26 mouse cellular contexts compared by ENCODE assay signal in genomic region chr8:46849458-46849857, GRCm38 (mm10).
A peak's percentile ranks its signal among the peaks of the same experiment; 100 is the strongest.
DNase-seq lines count a peak whose midpoint lies in the region; ATAC-seq and TF ChIP-seq lines count a peak whose summit lies in the region.
"Had no signal": no experiment of that assay in that cellular context is flagged by ENCODE, and none has a peak within 500 bp of the region (broad histone marks: within the 10 kb centered on the region; RNA-seq: fewer than 3 reads in every experiment).

No protein-coding gene starts in this region.

- no peak overlapping the region for H3K4me2 ChIP-seq in liver, postnatal 0 days (ENCODE audit: low read depth, low read length)
- H3K4me2 ChIP-seq in liver, embryonic 12.5 days = no peak overlapping the region
- no peak overlapping the region for H3K4me2 ChIP-seq in stomach, embryonic 15.5 days
- H3K4me2 ChIP-seq in stomach, postnatal 0 days (replicated peaks; ENCODE audit: low read depth) = no peak overlapping the region
- H3K4me2 ChIP-seq in intestine, embryonic 15.5 days (replicated peaks) = no peak overlapping the region
- no peak overlapping the region for H3K4me2 ChIP-seq in stomach, embryonic 16.5 days (ENCODE audit: low read depth, low read length)
- no peak overlapping the region for H3K4me2 ChIP-seq in hindbrain, embryonic 16.5 days (ENCODE audit: low read length)
- no peak overlapping the region for H3K4me2 ChIP-seq in forebrain, embryonic 14.5 days (ENCODE audit: low read length)
- H3K4me2 ChIP-seq: embryonic facial prominence, embryonic 12.5 days; heart, embryonic 11.5 days; hindbrain, embryonic 12.5 days; limb, embryonic 13.5 days; liver, embryonic 11.5 days had no signal

- no peak overlapping the region for H3K4me3 ChIP-seq in liver, postnatal 0 days (ENCODE audit: low read depth, low read length)
- H3K4me3 ChIP-seq in liver, embryonic 12.5 days = no peak overlapping the region
- H3K4me3 ChIP-seq in stomach, embryonic 15.5 days (replicated peaks) = no peak overlapping the region
- no peak overlapping the region for H3K4me3 ChIP-seq in stomach, postnatal 0 days (ENCODE audit: low read depth, low read length)
- no peak overlapping the region for H3K4me3 ChIP-seq in intestine, embryonic 15.5 days (replicated peaks)
- H3K4me3 ChIP-seq in stomach, embryonic 16.5 days (replicated peaks; ENCODE audit: low read length) = no peak overlapping the region
- no peak overlapping the region for H3K4me3 ChIP-seq in hindbrain, embryonic 16.5 days (ENCODE audit: low read length)
- H3K4me3 ChIP-seq in forebrain, embryonic 14.5 days (ENCODE audit: low read depth, low read length) = no peak overlapping the region
- H3K4me3 ChIP-seq: embryonic facial prominence, embryonic 12.5 days; forebrain, embryonic 10.5 days; hindbrain, embryonic 12.5 days; layer of hippocampus, adult 2 months; limb, embryonic 13.5 days had no signal

- no peaks in the 10 kb centered on the region for H3K9me3 ChIP-seq in liver, postnatal 0 days (ENCODE audit: low read length)
- no peaks in the 10 kb centered on the region for H3K9me3 ChIP-seq in liver, embryonic 12.5 days (replicated peaks)
- H3K9me3 ChIP-seq in stomach, embryonic 15.5 days = no peaks in the 10 kb centered on the region
- H3K9me3 ChIP-seq in stomach, postnatal 0 days (ENCODE audit: control insufficient read depth, low read length) = no peaks in the 10 kb centered on the region
- no peaks in the 10 kb centered on the region for H3K9me3 ChIP-seq in intestine, embryonic 15.5 days
- no peaks in the 10 kb centered on the region for H3K9me3 ChIP-seq in stomach, embryonic 16.5 days (replicated peaks; ENCODE audit: control insufficient read depth, low read length)
- H3K9me3 ChIP-seq in hindbrain, embryonic 16.5 days (ENCODE audit: control insufficient read depth, low read length) = no peaks in the 10 kb centered on the region
- no peaks in the 10 kb centered on the region for H3K9me3 ChIP-seq in forebrain, embryonic 14.5 days (replicated peaks; ENCODE audit: control insufficient read depth, low read length)
- H3K9me3 ChIP-seq: embryonic facial prominence, embryonic 12.5 days; forebrain, embryonic 10.5 days; hindbrain, embryonic 12.5 days; limb, embryonic 13.5 days had no signal

- no peak for TF ChIP-seq EP300 in liver, postnatal 0 days (IDR thresholded peaks at IDR 0.05; ENCODE audit: low read depth)
- no peak for TF ChIP-seq EP300 in stomach, postnatal 0 days (optimal IDR thresholded peaks at IDR 0.05)

- 26% methylated on average over 2 of the region's 2 CpGs for WGBS in liver, postnatal 0 days (ENCODE audit: insufficient replicate concordance)
- WGBS in liver, embryonic 12.5 days (ENCODE audit: insufficient replicate concordance) = 25% methylated on average over 2 of the region's 2 CpGs
- 25% methylated on average over 2 of the region's 2 CpGs for WGBS in stomach, embryonic 15.5 days
- 36% methylated on average over 2 of the region's 2 CpGs for WGBS in stomach, postnatal 0 days
- WGBS in intestine, embryonic 15.5 days = 29% methylated on average over 2 of the region's 2 CpGs
- 40% methylated on average over 2 of the region's 2 CpGs for WGBS in stomach, embryonic 16.5 days
- 58% methylated on average over 2 of the region's 2 CpGs for WGBS in hindbrain, embryonic 16.5 days
- WGBS in forebrain, embryonic 14.5 days = 43% methylated on average over 2 of the region's 2 CpGs

- peak overlapping the region; percentile 78 for H3K27ac ChIP-seq in liver, postnatal 0 days (ENCODE audit: low read depth)
- H3K27ac ChIP-seq in liver, embryonic 12.5 days = no peak overlapping the region
- H3K27ac ChIP-seq in stomach, embryonic 15.5 days = peak overlapping the region; percentile 64; the same call in 1 of the 2 replicates
- H3K27ac ChIP-seq in stomach, postnatal 0 days (replicated peaks) = no peak overlapping the region
- H3K27ac ChIP-seq in intestine, embryonic 15.5 days = peak overlapping the region; percentile 59
- H3K27ac ChIP-seq in stomach, embryonic 16.5 days (ENCODE audit: low read length) = peak overlapping the region; percentile 73
- no peak overlapping the region for H3K27ac ChIP-seq in hindbrain, embryonic 16.5 days (ENCODE audit: low read depth, low read length)
- no peak overlapping the region for H3K27ac ChIP-seq in forebrain, embryonic 14.5 days (ENCODE audit: low read depth, low read length)
- H3K27ac ChIP-seq: embryonic facial prominence, embryonic 12.5 days; forebrain, embryonic 10.5 days; hindbrain, embryonic 12.5 days; limb, embryonic 13.5 days had no signal

- peaks cover 25% of the 10 kb centered on the region for H3K36me3 ChIP-seq in liver, postnatal 0 days (replicated peaks; ENCODE audit: insufficient read depth, low read length)
- H3K36me3 ChIP-seq in liver, embryonic 12.5 days = peaks cover 21% of the 10 kb centered on the region
- H3K36me3 ChIP-seq in stomach, embryonic 15.5 days = peaks cover 9% of the 10 kb centered on the region
- peaks cover 7% of the 10 kb centered on the region; the same call in 1 of the 2 replicates for H3K36me3 ChIP-seq in stomach, postnatal 0 days (ENCODE audit: control insufficient read depth, insufficient read depth, low read length)
- H3K36me3 ChIP-seq in intestine, embryonic 15.5 days = 0 out of 2 replicates have a peak, but pooled peaks cover 9% of the 10 kb centered on the region
- peaks cover 4% of the 10 kb centered on the region; the same call in 1 of the 2 replicates for H3K36me3 ChIP-seq in stomach, embryonic 16.5 days (ENCODE audit: control insufficient read depth, insufficient read depth, low read length)
- peaks cover 12% of the 10 kb centered on the region; the same call in 1 of the 2 replicates for H3K36me3 ChIP-seq in hindbrain, embryonic 16.5 days (ENCODE audit: control insufficient read depth, insufficient read depth, low read length)
- H3K36me3 ChIP-seq in forebrain, embryonic 14.5 days (ENCODE audit: control insufficient read depth, insufficient read depth, low read length) = peaks cover 9% of the 10 kb centered on the region; the same call in 1 of the 2 replicates

- no peak overlapping the region for H3K9ac ChIP-seq in liver, postnatal 0 days (replicated peaks)
- no peak overlapping the region for H3K9ac ChIP-seq in liver, embryonic 12.5 days
- H3K9ac ChIP-seq in stomach, embryonic 15.5 days = no peak overlapping the region
- no peak overlapping the region for H3K9ac ChIP-seq in stomach, postnatal 0 days (ENCODE audit: low read length)
- no peak overlapping the region for H3K9ac ChIP-seq in intestine, embryonic 15.5 days
- H3K9ac ChIP-seq in stomach, embryonic 16.5 days (ENCODE audit: low read length) = no peak overlapping the region
- no peak overlapping the region for H3K9ac ChIP-seq in hindbrain, embryonic 16.5 days (ENCODE audit: low read depth, low read length)
- no peak overlapping the region for H3K9ac ChIP-seq in forebrain, embryonic 14.5 days (ENCODE audit: low read length)
- H3K9ac ChIP-seq: embryonic facial prominence, embryonic 12.5 days; forebrain, postnatal 0 days; hindbrain, embryonic 12.5 days; limb, embryonic 13.5 days had no signal

- TF ChIP-seq CTCF in liver, postnatal 0 days (IDR thresholded peaks at IDR 0.05; ENCODE audit: low read depth) = no peak
- TF ChIP-seq CTCF in stomach, postnatal 0 days (IDR thresholded peaks at IDR 0.05; ENCODE audit: low read depth) = no peak

- H3K4me1 ChIP-seq in liver, postnatal 0 days (ENCODE audit: insufficient read depth) = peaks cover 34% of the 10 kb centered on the region
- H3K4me1 ChIP-seq in liver, embryonic 12.5 days = peaks cover 50% of the 10 kb centered on the region
- H3K4me1 ChIP-seq in stomach, embryonic 15.5 days = peaks cover 3% of the 10 kb centered on the region; the same call in 1 of the 2 replicates
- no peaks in the 10 kb centered on the region for H3K4me1 ChIP-seq in stomach, postnatal 0 days (replicated peaks; ENCODE audit: control insufficient read depth, insufficient read depth)
- H3K4me1 ChIP-seq in intestine, embryonic 15.5 days (replicated peaks) = 0 out of 2 replicates have a peak, but pooled peaks cover 8% of the 10 kb centered on the region
- H3K4me1 ChIP-seq in stomach, embryonic 16.5 days (ENCODE audit: control insufficient read depth, insufficient read depth, low read length) = peaks cover 4% of the 10 kb centered on the region
- no peaks in the 10 kb centered on the region for H3K4me1 ChIP-seq in hindbrain, embryonic 16.5 days (ENCODE audit: control insufficient read depth, insufficient read depth, low read depth, low read length)
- H3K4me1 ChIP-seq in forebrain, embryonic 14.5 days (ENCODE audit: control insufficient read depth, insufficient read depth, low read length) = no peaks in the 10 kb centered on the region
- H3K4me1 ChIP-seq: forebrain, embryonic 10.5 days had no signal

- no peak for DNase-seq in liver, postnatal 0 days
- no peak for DNase-seq in stomach, postnatal 0 days (ENCODE audit: low spot score)
- no peak for DNase-seq in forebrain, embryonic 14.5 days (ENCODE audit: low spot score)
- DNase-seq: adrenal gland, adult 2 months; cerebellum, adult 9-10 months; embryo, embryonic 11 days; forebrain, postnatal 0 days; gastrocnemius, postnatal 25 days; heart, postnatal 36 days; kidney, postnatal 36 days; lung, adult 2 months; midbrain, embryonic 14.5 days had no signal

- H3K27me3 ChIP-seq in liver, postnatal 0 days (ENCODE audit: insufficient read depth, low read length) = no peaks in the 10 kb centered on the region
- H3K27me3 ChIP-seq in liver, embryonic 12.5 days (replicated peaks) = no peaks in the 10 kb centered on the region
- H3K27me3 ChIP-seq in stomach, embryonic 15.5 days (replicated peaks) = no peaks in the 10 kb centered on the region
- H3K27me3 ChIP-seq in stomach, postnatal 0 days (ENCODE audit: control insufficient read depth, insufficient read depth, low read length) = no peaks in the 10 kb centered on the region
- no peaks in the 10 kb centered on the region for H3K27me3 ChIP-seq in intestine, embryonic 15.5 days (replicated peaks)
- H3K27me3 ChIP-seq in stomach, embryonic 16.5 days (ENCODE audit: control insufficient read depth, insufficient read depth, low read length) = no peaks in the 10 kb centered on the region
- H3K27me3 ChIP-seq in hindbrain, embryonic 16.5 days (replicated peaks; ENCODE audit: control insufficient read depth, insufficient read depth, low read length) = no peaks in the 10 kb centered on the region
- H3K27me3 ChIP-seq in forebrain, embryonic 14.5 days (replicated peaks; ENCODE audit: control insufficient read depth, insufficient read depth, low read length) = no peaks in the 10 kb centered on the region
- H3K27me3 ChIP-seq: embryonic facial prominence, embryonic 12.5 days; hindbrain, embryonic 12.5 days; limb, embryonic 13.5 days had no signal

- ATAC-seq in liver, postnatal 0 days = no peak
- no peak for ATAC-seq in liver, embryonic 12.5 days
- no peak for ATAC-seq in stomach, embryonic 15.5 days (ENCODE audit: insufficient read depth, low FRiP score, low read depth)
- ATAC-seq in stomach, postnatal 0 days (ENCODE audit: low FRiP score, low TSS enrichment) = no peak
- no peak for ATAC-seq in intestine, embryonic 15.5 days
- no peak for ATAC-seq in stomach, embryonic 16.5 days (ENCODE audit: insufficient read depth, low FRiP score)
- ATAC-seq in hindbrain, embryonic 16.5 days = no peak
- ATAC-seq in forebrain, embryonic 14.5 days = no peak
- ATAC-seq: activated CD4-positive, CD25-positive, alpha-beta regulatory T cell, adult 4 months; CD4-positive, CD25-positive, alpha-beta regulatory T cell, adult 4 months; forebrain, postnatal 0 days had no signal

Comparison
In these comparisons a context has a peak if more than half of its experiments do, and no peak if none do; other contexts are left out.
1. H3K27ac ChIP-seq: peak in liver, postnatal 0 days (single experiment), stomach, embryonic 15.5 days (single experiment), intestine, embryonic 15.5 days (single experiment) and stomach, embryonic 16.5 days (single experiment); none in liver, embryonic 12.5 days (single experiment), stomach, postnatal 0 days (single experiment), hindbrain, embryonic 16.5 days (single experiment) and forebrain, embryonic 14.5 days (single experiment).